Mouse (Mus musculus): ENCODE data around the gene Gzmc. TPM values are rescaled to one million over a fixed set of nuclear protein-coding genes. Genes with fewer than 3 reads are reported as not detected.
"Not testable (repeated sequence)": the region's sequence is repeated elsewhere in the genome, so short reads cannot be mapped to it uniquely, and the experiment has no call there.

Gzmc gene
- polyA plus RNA-seq, 1 experiment = not detected

DNA sequence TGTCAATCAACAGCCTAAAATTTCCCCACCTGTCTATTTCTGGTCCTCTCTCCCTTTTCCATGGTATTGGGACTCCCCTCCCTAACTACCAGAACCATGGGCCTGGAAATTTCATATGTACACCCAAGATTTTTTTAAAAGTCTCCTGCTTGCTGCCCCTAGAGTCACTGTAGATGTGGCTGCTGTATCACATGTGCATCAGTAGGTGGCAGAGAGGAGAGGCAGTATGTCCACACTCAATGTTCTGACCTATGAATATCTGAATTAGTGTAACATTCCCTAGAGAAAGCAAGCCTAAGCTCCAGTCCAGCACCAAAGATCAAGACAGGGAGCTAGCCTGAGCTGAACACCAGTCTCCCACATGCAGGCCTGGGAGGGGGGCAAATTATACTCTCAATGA, 6.0 kb upstream of the Gzmc start:
- no peak overlapping the region for H3K4me3 ChIP-seq
- H3ac ChIP-seq (ENCODE audit: control insufficient read depth, insufficient read length) = no peak overlapping the region
- no peak for TF ChIP-seq TCF3 (IDR thresholded peaks at IDR 0.05; ENCODE audit: insufficient read length, low read depth)
- no peak for TF ChIP-seq USF1 (IDR thresholded peaks at IDR 0.05; ENCODE audit: low read depth)
- TF ChIP-seq MYOG (IDR thresholded peaks at IDR 0.05; ENCODE audit: control insufficient read depth in 1 of 3, insufficient read depth in 1 of 3, insufficient read length in 2 of 3, low read depth in 2 of 3) = no peak
- TF ChIP-seq CEBPB (IDR thresholded peaks at IDR 0.05; ENCODE audit: insufficient read depth, poor library complexity, severe bottlenecking) = no peak
- no peak for TF ChIP-seq SRF (IDR thresholded peaks at IDR 0.05; ENCODE audit: control insufficient read depth, insufficient read length, low read depth)
- TF ChIP-seq TCF12 (IDR thresholded peaks at IDR 0.05; ENCODE audit: insufficient read depth, poor library complexity, severe bottlenecking) = no peak
- TF ChIP-seq MAX (IDR thresholded peaks at IDR 0.05; ENCODE audit: low read depth) = no peak
- no peak for TF ChIP-seq MYOD1 (IDR thresholded peaks at IDR 0.05; ENCODE audit: control insufficient read depth in 1 of 3, insufficient read length in 2 of 3, low read depth in 2 of 3)
- TF ChIP-seq POLR2A (IDR thresholded peaks at IDR 0.05; ENCODE audit: insufficient read length, low read depth) = no peak
- no peak for TF ChIP-seq REST (IDR thresholded peaks at IDR 0.05; ENCODE audit: insufficient read depth, insufficient read length)
- H3K79me2 ChIP-seq (ENCODE audit: control insufficient read depth, insufficient read depth) = no peaks in the 10 kb centered on the region
- no peak overlapping the region for H3K4me2 ChIP-seq (ENCODE audit: low read depth)
- H3K36me3 ChIP-seq (ENCODE audit: control insufficient read depth, insufficient read depth) = no peaks in the 10 kb centered on the region
- H3K27me3 ChIP-seq (ENCODE audit: control insufficient read depth, insufficient read depth, insufficient read length) = no peaks in the 10 kb centered on the region

- Histone ChIP-seq H3K4me2 (ENCODE audit: low read depth) (no peak within 1 kb of the TSS), H3K36me3 (ENCODE audit: control insufficient read depth, insufficient read depth) (no peaks in the 10 kb centered on the region), H3K27me3 (ENCODE audit: control insufficient read depth, insufficient read depth, insufficient read length) (no peaks in the 10 kb centered on the region), H3K79me2 (ENCODE audit: control insufficient read depth, insufficient read depth) (no peaks in the 10 kb centered on the region), H3K4me3 (no peak within 1 kb of the TSS), H3ac (ENCODE audit: control insufficient read depth, insufficient read length) (no peak within 1 kb of the TSS)
- no peak for TF ChIP-seq TCF3 (IDR thresholded peaks at IDR 0.05; ENCODE audit: insufficient read length, low read depth)
- TF ChIP-seq POLR2A (IDR thresholded peaks at IDR 0.05; ENCODE audit: insufficient read length, low read depth) = no peak
- TF ChIP-seq CEBPB (IDR thresholded peaks at IDR 0.05; ENCODE audit: insufficient read depth, poor library complexity, severe bottlenecking) = no peak
- TF ChIP-seq E2F4 (IDR thresholded peaks at IDR 0.05; ENCODE audit: insufficient read depth) = no peak
- TF ChIP-seq POLR2AphosphoS2 (IDR thresholded peaks at IDR 0.05; ENCODE audit: insufficient read length, low read depth) = no peak
- TF ChIP-seq TCF12 (IDR thresholded peaks at IDR 0.05; ENCODE audit: insufficient read depth, poor library complexity, severe bottlenecking) = no peak
- no peak for TF ChIP-seq REST (IDR thresholded peaks at IDR 0.05; ENCODE audit: insufficient read depth, insufficient read length)
- TF ChIP-seq SRF (IDR thresholded peaks at IDR 0.05; ENCODE audit: control insufficient read depth, insufficient read length, low read depth) = no peak
- TF ChIP-seq USF1 (IDR thresholded peaks at IDR 0.05; ENCODE audit: low read depth) = no peak
- no peak for TF ChIP-seq MYOD1 (IDR thresholded peaks at IDR 0.05; ENCODE audit: control insufficient read depth in 1 of 3, insufficient read length in 2 of 3, low read depth in 2 of 3)
- no peak for TF ChIP-seq MYOG (IDR thresholded peaks at IDR 0.05; ENCODE audit: control insufficient read depth in 1 of 3, insufficient read depth in 1 of 3, insufficient read length in 2 of 3, low read depth in 2 of 3)
- no peak for TF ChIP-seq MAX (IDR thresholded peaks at IDR 0.05; ENCODE audit: low read depth)
These were observed 23.1 kb downstream of the Gzmc start, which contains the start of gene Gzmf for GRCm38 (mm10) chr14:56211317-56211716. Gzmf (minus strand) TSS chr14:56211417.

DNA sequence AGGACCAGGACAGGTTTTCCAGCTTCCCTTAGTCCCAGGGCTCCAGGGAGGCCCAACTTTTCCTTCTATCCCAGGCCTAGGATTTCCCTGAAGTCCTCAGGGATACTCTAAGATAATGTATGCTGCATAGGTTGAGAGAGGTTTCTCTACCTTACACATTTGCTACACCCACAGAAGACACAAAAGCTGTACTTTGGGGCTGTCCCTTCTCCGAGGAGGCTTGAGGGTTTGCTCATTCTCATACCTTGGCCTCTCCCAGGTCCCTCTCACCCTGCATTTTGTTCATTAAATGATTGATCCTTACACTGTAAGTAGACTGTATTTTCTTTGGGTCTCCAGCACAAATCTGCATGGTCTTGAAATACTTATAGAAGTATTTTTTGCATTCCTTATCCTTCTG, 28.8 kb downstream of the Gzmc start:
- Histone ChIP-seq H3K79me2 (ENCODE audit: control insufficient read depth, insufficient read depth) (no peaks in the 10 kb centered on the region), H3ac (ENCODE audit: control insufficient read depth, insufficient read length) (no peak overlapping the region), H3K4me2 (ENCODE audit: low read depth) (no peak overlapping the region), H3K4me3 (no peak overlapping the region), H3K27me3 (ENCODE audit: control insufficient read depth, insufficient read depth, insufficient read length) (no peaks in the 10 kb centered on the region), H3K36me3 (ENCODE audit: control insufficient read depth, insufficient read depth) (no peaks in the 10 kb centered on the region)
- TF ChIP-seq MYOG (IDR thresholded peaks at IDR 0.05; ENCODE audit: control insufficient read depth in 1 of 3, insufficient read depth in 1 of 3, insufficient read length in 2 of 3, low read depth in 2 of 3) (no peak), MYOD1 (IDR thresholded peaks at IDR 0.05; ENCODE audit: control insufficient read depth in 1 of 3, insufficient read length in 2 of 3, low read depth in 2 of 3) (no peak), REST (IDR thresholded peaks at IDR 0.05; ENCODE audit: insufficient read depth, insufficient read length) (no peak), USF1 (IDR thresholded peaks at IDR 0.05; ENCODE audit: low read depth) (no peak), MAX (IDR thresholded peaks at IDR 0.05; ENCODE audit: low read depth) (no peak), TCF3 (IDR thresholded peaks at IDR 0.05; ENCODE audit: insufficient read length, low read depth) (no peak), POLR2AphosphoS2 (IDR thresholded peaks at IDR 0.05; ENCODE audit: insufficient read length, low read depth) (no peak), E2F4 (IDR thresholded peaks at IDR 0.05; ENCODE audit: insufficient read depth) (no peak)

- H3K4me2 ChIP-seq (ENCODE audit: low read depth); H3K4me3 ChIP-seq; H3K27me3 ChIP-seq (ENCODE audit: control insufficient read depth, insufficient read depth, insufficient read length); H3K36me3 ChIP-seq (ENCODE audit: control insufficient read depth, insufficient read depth); H3K79me2 ChIP-seq (ENCODE audit: control insufficient read depth, insufficient read depth); H3ac ChIP-seq (ENCODE audit: control insufficient read depth, insufficient read length): not testable (repeated sequence)
These were observed 29.4 kb downstream of the Gzmc start for GRCm38 (mm10) chr14:56205021-56205420.

DNA sequence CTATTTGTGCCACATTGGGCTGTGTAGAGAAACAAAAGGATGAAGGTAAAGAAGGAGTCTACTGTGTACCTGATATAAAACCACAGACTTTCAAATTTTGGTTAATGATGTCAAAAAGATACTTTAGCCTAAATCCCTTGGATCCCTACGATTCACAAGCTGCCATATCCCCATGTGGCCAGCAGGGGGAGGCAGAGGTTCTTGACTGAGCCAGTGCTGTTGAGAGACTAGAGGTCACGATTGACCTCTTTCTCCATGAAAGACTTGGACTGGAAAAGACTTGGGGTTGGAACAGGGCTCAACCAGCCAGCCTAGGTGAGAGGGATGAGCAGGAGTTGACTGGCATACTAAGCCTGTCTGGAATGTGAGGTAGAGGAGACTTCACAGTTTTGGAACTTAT, 30.5 kb downstream of the Gzmc start:
- no peaks in the 10 kb centered on the region for H3K79me2 ChIP-seq (ENCODE audit: control insufficient read depth, insufficient read depth)
- TF ChIP-seq MYOG (IDR thresholded peaks at IDR 0.05; ENCODE audit: control insufficient read depth in 1 of 3, insufficient read depth in 1 of 3, insufficient read length in 2 of 3, low read depth in 2 of 3) (no peak), CEBPB (IDR thresholded peaks at IDR 0.05; ENCODE audit: insufficient read depth, poor library complexity, severe bottlenecking) (no peak), MAX (IDR thresholded peaks at IDR 0.05; ENCODE audit: low read depth) (no peak), TCF3 (IDR thresholded peaks at IDR 0.05; ENCODE audit: insufficient read length, low read depth) (no peak), POLR2AphosphoS2 (IDR thresholded peaks at IDR 0.05; ENCODE audit: insufficient read length, low read depth) (no peak), REST (IDR thresholded peaks at IDR 0.05; ENCODE audit: insufficient read depth, insufficient read length) (no peak), POLR2A (IDR thresholded peaks at IDR 0.05; ENCODE audit: insufficient read length, low read depth) (no peak), E2F4 (IDR thresholded peaks at IDR 0.05; ENCODE audit: insufficient read depth) (no peak), MYOD1 (IDR thresholded peaks at IDR 0.05; ENCODE audit: control insufficient read depth in 1 of 3, insufficient read length in 2 of 3, low read depth in 2 of 3) (no peak), USF1 (IDR thresholded peaks at IDR 0.05; ENCODE audit: low read depth) (no peak), TCF12 (IDR thresholded peaks at IDR 0.05; ENCODE audit: insufficient read depth, poor library complexity, severe bottlenecking) (no peak), SRF (IDR thresholded peaks at IDR 0.05; ENCODE audit: control insufficient read depth, insufficient read length, low read depth) (no peak)
- H3K36me3 ChIP-seq (ENCODE audit: control insufficient read depth, insufficient read depth) = no peaks in the 10 kb centered on the region
- no peak overlapping the region for H3K4me3 ChIP-seq
- no peak overlapping the region for H3K4me2 ChIP-seq (ENCODE audit: low read depth)
- no peak overlapping the region for H3ac ChIP-seq (ENCODE audit: control insufficient read depth, insufficient read length)
- no peaks in the 10 kb centered on the region for H3K27me3 ChIP-seq (ENCODE audit: control insufficient read depth, insufficient read depth, insufficient read length)

Measured in myocyte (in vitro differentiated cells).